Mouse (Mus musculus) cerebellum, adult 2 months (tissue): Measurements from ENCODE around the gene Cdadc1. TPM values are rescaled to one million over a fixed set of nuclear protein-coding genes. Genes with fewer than 3 reads are reported as not detected.

Experiments used
- DNase-seq, 2 experiments: peaks; one replicate each; pipeline ENCODE4 v3.0.0; 2021
- H3K27ac ChIP-seq: fragments of 200-500 bp; 2 replicates; pipeline ENCODE4 v1.5.1; 2012; ENCODE audit warnings: low read length, control low read depth, inconsistent platforms; ENCODE audit not compliant: insufficient read depth
- H3K27me3 ChIP-seq: fragments of 200-500 bp; 2 replicates; pipeline ENCODE4 v1.6.1; 2012; ENCODE audit warnings: inconsistent platforms, mild to moderate bottlenecking, low read length, moderate library complexity; ENCODE audit not compliant: control insufficient read depth, insufficient read depth
- H3K4me1 ChIP-seq: fragments of 200-500 bp; 2 replicates; pipeline ENCODE4 v1.6.1; 2011; ENCODE audit warnings: low read length; ENCODE audit not compliant: control insufficient read depth, insufficient read depth
- H3K4me3 ChIP-seq: fragments of 200-500 bp; replicated peaks from 2 replicates; pipeline ENCODE3; 2011; ENCODE audit warnings: mild to moderate bottlenecking, low read depth, low read length, control low read depth; ENCODE audit not compliant: insufficient read depth
- CTCF ChIP-seq: fragments of 200-500 bp; IDR thresholded peaks from 2 replicates; pipeline ENCODE4 v1.5.1; 2011; ENCODE audit warnings: low read depth, mild to moderate bottlenecking, control low read depth, low read length, moderate library complexity, borderline replicate concordance; ENCODE audit not compliant: insufficient read depth
- POLR2A ChIP-seq: fragments of 200-500 bp; IDR thresholded peaks from 2 replicates; pipeline ENCODE4 v1.6.1; 2011; ENCODE audit warnings: low read length, control low read depth, borderline replicate concordance; ENCODE audit not compliant: insufficient read depth
- WGBS: fragments of 180-500 bp; shearing (Covaris S2); methylation state at CpG from one replicate; pipeline ENCODE4 v1.1.7; 2018; 5-methylcytosine and 5-hydroxymethylcytosine counted together
- polyA plus RNA-seq: library from polyadenylated mRNA; depleted of rRNA; stranded (reverse); fragments of >200 nt; gene quantifications from 2 replicates; pipeline ENCODE4 v1.2.3, GENCODE M21; 2012; rRNA removed

Cdadc1 gene
- polyA plus RNA-seq, 1 experiment, result 39.0 TPM

- no peak for DNase-seq
- 92% methylated on average over 1 of the region's 1 CpGs for WGBS
- Histone ChIP-seq H3K27me3 (no peaks in the 10 kb centered on the region), H3K4me1 (no peaks in the 10 kb centered on the region), H3K4me3 (no peak overlapping the region), H3K27ac (peak overlapping the region; percentile 13; the same call in 1 of the 2 replicates)
- TF ChIP-seq POLR2A (no peak), CTCF (no peak)
Observed at GRCm38 (mm10) chr14:59532986-59533385, 64.8 kb downstream of the Cdadc1 start.

GRCm38 (mm10) chr14:59530801-59531200, 67.0 kb downstream of the Cdadc1 start:
- DNase-seq, result no peak
- H3K27ac ChIP-seq, result no peak overlapping the region
- no peaks in the 10 kb centered on the region for H3K27me3 ChIP-seq
- H3K4me1 ChIP-seq, result 0 out of 2 replicates have a peak, but pooled peaks cover 2% of the 10 kb centered on the region
- TF ChIP-seq POLR2A, result no peak
- TF ChIP-seq CTCF, result no peak
- no peak overlapping the region for H3K4me3 ChIP-seq
- WGBS, result 34% methylated on average over 1 of the region's 1 CpGs

GRCm38 (mm10) chr14:59525843-59526242, 71.9 kb downstream of the Cdadc1 start:
- no peak for TF ChIP-seq POLR2A
- no peak for TF ChIP-seq CTCF
- H3K4me3 ChIP-seq, result no peak overlapping the region
- 0 out of 2 replicates have a peak, but pooled peaks cover 2% of the 10 kb centered on the region for H3K4me1 ChIP-seq
- no peak overlapping the region for H3K27ac ChIP-seq
- DNase-seq, result no peak
- WGBS, result 86% methylated on average over 5 of the region's 5 CpGs
- H3K27me3 ChIP-seq, result no peaks in the 10 kb centered on the region

- Histone ChIP-seq H3K4me1 (no peaks in the 10 kb centered on the region), H3K27me3 (no peaks in the 10 kb centered on the region), H3K4me3 (no peak overlapping the region), H3K27ac (no peak overlapping the region)
- no peak for TF ChIP-seq POLR2A
- no peak for TF ChIP-seq CTCF
- no peak for DNase-seq
- WGBS, result 89% methylated on average over 6 of the region's 6 CpGs
Observed at GRCm38 (mm10) chr14:59513922-59514444, 83.8 kb downstream of the Cdadc1 start.

Other genes starting within 250 kb of the Cdadc1 start
- 0.49 and 0.95 TPM in 2 replicates for gene Phf11d, start 232.5 kb downstream of the Cdadc1 start, polyA plus RNA-seq
- gene Phf11c, start 202.6 kb downstream of the Cdadc1 start, polyA plus RNA-seq, result 0.65 and 0.67 TPM in 2 replicates
- 5.6 and 6.1 TPM in 2 replicates for gene Setdb2, start 157.1 kb downstream of the Cdadc1 start, polyA plus RNA-seq
- 24.6 and 28.8 TPM in 2 replicates for gene Cab39l, start 157.0 kb downstream of the Cdadc1 start, polyA plus RNA-seq
- 2.6 and 3.1 TPM in 2 replicates for gene Shisa2, start 27.3 kb upstream of the Cdadc1 start, polyA plus RNA-seq